Mouse (Mus musculus) testis, adult 2 months (tissue): ENCODE data around the gene Gm49721. TPM values are rescaled to one million over a fixed set of nuclear protein-coding genes. Genes with fewer than 3 reads are reported as not detected.

Experiments
- polyA plus RNA-seq: library from polyadenylated mRNA; depleted of rRNA; stranded (reverse); fragments of >200 nt; gene quantifications from 2 replicates; pipeline ENCODE4 v1.2.3, GENCODE M21; 2012; rRNA removed

Gm49721 gene
- polyA plus RNA-seq, 1 experiment: 0.31 TPM

Other genes starting within 250 kb of the Gm49721 start
- gene Ezr, start 196.1 kb upstream of the Gm49721 start, polyA plus RNA-seq: 4.5 and 7.8 TPM in 2 replicates
- 209 and 231 TPM in 2 replicates for gene Rsph3b, start 30.2 kb upstream of the Gm49721 start, polyA plus RNA-seq
- 57.1 and 68.4 TPM in 2 replicates for gene Tagap1, start 17.7 kb upstream of the Gm49721 start, polyA plus RNA-seq
- gene Rnaset2b, start 8.3 kb upstream of the Gm49721 start, polyA plus RNA-seq: 45.0 and 47.3 TPM in 2 replicates
- not detected in 2 replicates for gene Gm1604a, start 46.7 kb downstream of the Gm49721 start, polyA plus RNA-seq
- gene Rps6ka2, start 191.2 kb downstream of the Gm49721 start, polyA plus RNA-seq: 12.6 and 15.6 TPM in 2 replicates